Mouse (Mus musculus): ENCODE data around the gene Mospd3. TPM values are rescaled to one million over a fixed set of nuclear protein-coding genes. Genes with fewer than 3 reads are reported as not detected.

Mospd3 gene
- polyA plus RNA-seq, 1 experiment, result 69.9 TPM

DNA sequence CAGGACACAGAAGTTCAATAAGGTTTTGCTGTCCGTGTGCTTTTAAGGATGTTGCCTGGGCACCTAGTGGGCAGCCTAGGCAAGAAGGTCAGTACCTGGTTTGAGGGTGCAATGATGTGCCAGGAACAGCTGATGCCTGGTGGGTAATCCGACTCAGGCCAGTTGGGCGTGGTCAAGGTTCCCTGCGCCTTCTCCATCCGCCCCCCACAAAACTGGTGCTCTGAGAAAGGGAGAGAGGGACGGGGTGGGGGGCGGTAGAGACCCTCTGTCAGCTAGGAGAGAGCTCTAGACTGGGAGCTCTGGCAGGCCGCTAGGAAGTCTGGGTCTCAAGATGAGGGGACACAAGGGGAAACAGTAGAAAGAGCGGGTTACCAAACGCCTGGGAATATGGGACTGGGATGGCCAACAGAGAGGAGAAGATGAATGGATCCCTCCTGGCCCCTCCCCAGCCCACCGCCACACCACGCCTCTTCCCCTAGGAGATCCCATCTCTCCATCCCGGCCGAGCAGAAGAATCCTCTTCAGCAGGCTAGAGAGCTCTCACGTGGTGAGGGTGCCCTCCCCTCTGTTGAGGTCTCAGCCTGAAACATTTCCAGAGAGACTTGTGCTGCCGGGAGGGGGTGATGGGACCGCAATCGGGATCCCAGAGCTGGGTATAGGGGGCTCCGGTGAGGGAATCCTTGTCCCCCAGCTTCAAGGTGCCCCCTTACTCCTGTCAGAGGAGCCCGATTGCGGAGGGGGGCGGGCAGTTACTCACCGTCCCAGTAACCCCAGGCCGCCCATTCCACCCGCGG lies 7.2 kb upstream of the Mospd3 start:
- no peak for TF ChIP-seq POLR2A (IDR thresholded peaks at IDR 0.05; ENCODE audit: borderline replicate concordance, low read depth, low read length)
- Histone ChIP-seq H3K4me1 (ENCODE audit: control insufficient read depth, insufficient read depth, low read length) (peaks cover 15% of the 10 kb centered on the region), H3K4me3 (ENCODE audit: insufficient read depth, low read length) (no peak overlapping the region)

GRCm38 (mm10) chr5:137601365-137601729 lies 489 bp upstream of the Mospd3 start:
- Histone ChIP-seq H3K4me3 (ENCODE audit: insufficient read depth, low read length) (peak overlapping the region; percentile 64), H3K27ac (ENCODE audit: insufficient read depth, low read depth, low read length) (peak overlapping the region; percentile 63), H3K4me1 (ENCODE audit: control insufficient read depth, insufficient read depth, low read length) (peaks cover 27% of the 10 kb centered on the region)
- TF ChIP-seq CTCF (IDR thresholded peaks at IDR 0.05; ENCODE audit: low read depth, low read length) (no peak), POLR2A (IDR thresholded peaks at IDR 0.05; ENCODE audit: borderline replicate concordance, low read depth, low read length) (no peak)

More for the DNA sequence above, 7.2 kb upstream of the Mospd3 start:
- no peak overlapping the region for H3K27ac ChIP-seq (ENCODE audit: insufficient read depth, low read depth, low read length)

DNA sequence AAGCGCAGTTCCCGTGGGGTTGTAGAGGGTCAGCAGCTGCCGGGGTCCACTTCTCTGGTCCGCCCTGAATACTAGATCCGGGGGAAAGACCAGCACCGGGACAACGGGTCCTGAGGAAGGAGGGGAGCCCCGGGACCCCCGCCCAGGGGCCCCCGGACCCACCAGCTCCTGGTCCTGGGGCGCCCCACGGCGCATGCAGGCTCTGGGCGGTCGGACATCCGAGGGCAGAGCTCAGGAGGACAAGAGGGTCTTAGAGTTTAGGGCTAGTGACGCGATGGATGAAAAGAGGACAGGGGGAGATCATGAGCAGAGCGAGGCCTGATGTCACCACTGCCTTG lies 608 bp downstream of the Mospd3 start:
- peak overlapping the region; percentile 75 for H3K4me3 ChIP-seq (ENCODE audit: insufficient read depth, low read length)
- H3K4me1 ChIP-seq (ENCODE audit: control insufficient read depth, insufficient read depth, low read length), result peaks cover 27% of the 10 kb centered on the region
- TF ChIP-seq CTCF (IDR thresholded peaks at IDR 0.05; ENCODE audit: low read depth, low read length) (no peak), POLR2A (IDR thresholded peaks at IDR 0.05; ENCODE audit: borderline replicate concordance, low read depth, low read length) (no peak)
- peak overlapping the region; percentile 32 for H3K27ac ChIP-seq (ENCODE audit: insufficient read depth, low read depth, low read length)

- TF ChIP-seq POLR2A (IDR thresholded peaks at IDR 0.05; ENCODE audit: borderline replicate concordance, low read depth, low read length) (no peak), CTCF (IDR thresholded peaks at IDR 0.05; ENCODE audit: low read depth, low read length) (no peak)
- H3K27ac ChIP-seq (ENCODE audit: insufficient read depth, low read depth, low read length), result peak overlapping the region; percentile 32
- H3K4me3 ChIP-seq (ENCODE audit: insufficient read depth, low read length), result peak overlapping the region; percentile 75
- peaks cover 24% of the 10 kb centered on the region for H3K4me1 ChIP-seq (ENCODE audit: control insufficient read depth, insufficient read depth, low read length)
Measured at GRCm38 (mm10) chr5:137599600-137599999, 1.3 kb downstream of the Mospd3 start.

DNA sequence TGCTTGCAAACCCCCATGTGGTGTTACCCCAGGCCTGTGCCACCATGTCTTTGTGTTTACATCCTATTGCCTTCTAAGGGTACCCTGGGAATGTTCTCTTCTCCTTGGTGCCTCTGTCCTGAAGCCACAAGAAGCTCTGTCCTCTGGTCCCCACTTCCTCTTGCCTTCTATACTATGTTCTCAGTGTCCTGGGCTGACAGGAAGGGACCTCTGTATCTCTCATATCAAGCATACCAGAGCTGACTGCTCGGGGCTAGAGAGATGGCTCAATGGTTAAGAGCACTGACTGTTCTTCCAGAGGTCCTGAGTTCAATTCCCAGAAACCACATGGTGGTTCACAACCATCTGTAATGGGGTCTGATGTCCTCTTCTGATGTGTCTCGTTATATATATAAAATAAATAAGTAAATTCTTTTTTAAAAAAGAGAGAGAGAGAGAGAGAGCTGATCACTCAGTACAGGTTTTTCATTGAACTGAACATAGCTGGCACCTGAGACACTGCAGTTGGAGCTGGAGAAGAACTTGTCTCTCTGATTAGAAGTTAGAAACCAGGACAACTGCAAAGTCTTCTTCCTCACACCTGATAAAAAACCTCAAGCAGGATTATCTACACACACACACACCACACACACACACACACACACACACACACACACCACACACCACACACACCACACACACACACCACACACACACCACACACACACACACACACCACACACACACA lies 2.6 kb downstream of the Mospd3 start:
- TF ChIP-seq CTCF (IDR thresholded peaks at IDR 0.05; ENCODE audit: low read depth, low read length), result no peak
- no peak for TF ChIP-seq POLR2A (IDR thresholded peaks at IDR 0.05; ENCODE audit: borderline replicate concordance, low read depth, low read length)
- no peak overlapping the region for H3K27ac ChIP-seq (ENCODE audit: insufficient read depth, low read depth, low read length)
- peaks cover 20% of the 10 kb centered on the region for H3K4me1 ChIP-seq (ENCODE audit: control insufficient read depth, insufficient read depth, low read length)
- H3K4me3 ChIP-seq (ENCODE audit: insufficient read depth, low read length), result peak overlapping the region; percentile 75; the same call in 1 of the 2 replicates

DNA sequence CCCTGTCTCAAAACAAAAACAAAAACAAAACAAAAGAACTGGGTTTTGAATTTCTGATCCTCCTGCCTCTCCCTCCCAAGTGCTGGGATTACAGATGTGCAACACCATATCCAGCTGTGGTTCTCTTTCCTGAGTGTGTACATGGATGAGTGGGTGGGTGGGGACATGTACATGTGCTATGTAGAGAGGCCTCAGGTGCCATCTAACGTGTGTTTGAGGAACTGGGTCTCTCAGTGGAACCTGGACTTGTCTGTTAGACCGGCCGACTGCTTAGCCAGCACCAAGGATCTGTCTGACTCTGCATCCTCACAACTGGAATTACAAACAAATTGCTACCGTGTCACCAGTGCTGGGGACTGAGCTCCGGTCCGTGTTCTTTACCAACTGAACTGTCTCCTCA lies 3.2 kb downstream of the Mospd3 start:
- H3K27ac ChIP-seq (ENCODE audit: insufficient read depth, low read depth, low read length), result no peak overlapping the region
- no peak overlapping the region for H3K4me3 ChIP-seq (ENCODE audit: insufficient read depth, low read length)
- TF ChIP-seq CTCF (IDR thresholded peaks at IDR 0.05; ENCODE audit: low read depth, low read length) (no peak), POLR2A (IDR thresholded peaks at IDR 0.05; ENCODE audit: borderline replicate concordance, low read depth, low read length) (no peak)
- peaks cover 16% of the 10 kb centered on the region for H3K4me1 ChIP-seq (ENCODE audit: control insufficient read depth, insufficient read depth, low read length)

- peaks cover 13% of the 10 kb centered on the region for H3K4me1 ChIP-seq (ENCODE audit: control insufficient read depth, insufficient read depth, low read length)
- H3K4me3 ChIP-seq (ENCODE audit: insufficient read depth, low read length), result peak overlapping the region; percentile 45
- peak overlapping the region; percentile 30 for H3K27ac ChIP-seq (ENCODE audit: insufficient read depth, low read depth, low read length)
- no peak for TF ChIP-seq POLR2A (IDR thresholded peaks at IDR 0.05; ENCODE audit: borderline replicate concordance, low read depth, low read length)
- no peak for TF ChIP-seq CTCF (IDR thresholded peaks at IDR 0.05; ENCODE audit: low read depth, low read length)
Measured at GRCm38 (mm10) chr5:137596601-137597261, 4.1 kb downstream of the Mospd3 start.

- Histone ChIP-seq H3K27ac (ENCODE audit: insufficient read depth, low read depth, low read length) (no peak overlapping the region), H3K4me3 (ENCODE audit: insufficient read depth, low read length) (no peak overlapping the region), H3K4me1 (ENCODE audit: control insufficient read depth, insufficient read depth, low read length) (peaks cover 13% of the 10 kb centered on the region)
- TF ChIP-seq POLR2A (IDR thresholded peaks at IDR 0.05; ENCODE audit: borderline replicate concordance, low read depth, low read length) (no peak), CTCF (IDR thresholded peaks at IDR 0.05; ENCODE audit: low read depth, low read length) (no peak)
Measured at GRCm38 (mm10) chr5:137595921-137596320, 4.9 kb downstream of the Mospd3 start.

GRCm38 (mm10) chr5:137590507-137590906 lies 10.4 kb downstream of the Mospd3 start:
- TF ChIP-seq CTCF (IDR thresholded peaks at IDR 0.05; ENCODE audit: low read depth, low read length) (no peak), POLR2A (IDR thresholded peaks at IDR 0.05; ENCODE audit: borderline replicate concordance, low read depth, low read length) (no peak)
- Histone ChIP-seq H3K4me1 (ENCODE audit: control insufficient read depth, insufficient read depth, low read length) (no peaks in the 10 kb centered on the region), H3K4me3 (ENCODE audit: insufficient read depth, low read length) (no peak overlapping the region), H3K27ac (ENCODE audit: insufficient read depth, low read depth, low read length) (no peak overlapping the region)

GRCm38 (mm10) chr5:137584976-137585375 lies 15.9 kb downstream of the Mospd3 start:
- H3K27ac ChIP-seq (ENCODE audit: insufficient read depth, low read depth, low read length), result no peak overlapping the region
- TF ChIP-seq CTCF (IDR thresholded peaks at IDR 0.05; ENCODE audit: low read depth, low read length) (peak; percentile 80), POLR2A (IDR thresholded peaks at IDR 0.05; ENCODE audit: borderline replicate concordance, low read depth, low read length) (no peak)

More at GRCm38 (mm10) chr5:137584976-137585375, 15.9 kb downstream of the Mospd3 start:
- H3K4me1 ChIP-seq (ENCODE audit: control insufficient read depth, insufficient read depth, low read length), result no peaks in the 10 kb centered on the region
- no peak overlapping the region for H3K4me3 ChIP-seq (ENCODE audit: insufficient read depth, low read length)
